Mouse (Mus musculus) forebrain, embryonic 13.5 days (tissue): Measurements from ENCODE around the gene Stat1. TPM values are rescaled to one million over a fixed set of nuclear protein-coding genes. Genes with fewer than 3 reads are reported as not detected.

Experiments used
- ATAC-seq: fragments of 200-750 bp; cut with Nextera tagmentation; 2 replicates; pipeline ENCODE4 v1.8.0; 2017
- H3K27ac ChIP-seq: fragments of 300-500 bp; sonication (generic); 2 replicates; pipeline ENCODE4 v1.5.1; 2015; ENCODE audit warnings: inconsistent platforms, mild to moderate bottlenecking, moderate library complexity
- H3K27me3 ChIP-seq: fragments of 300-500 bp; sonication (generic); 2 replicates; pipeline ENCODE4 v1.6.1; 2015; ENCODE audit warnings: mild to moderate bottlenecking, inconsistent platforms
- H3K36me3 ChIP-seq: fragments of 300-500 bp; sonication (generic); 2 replicates; pipeline ENCODE4 v1.6.1; 2015; ENCODE audit warnings: mild to moderate bottlenecking, inconsistent platforms; ENCODE audit not compliant: poor library complexity, severe bottlenecking
- H3K4me1 ChIP-seq: fragments of 300-500 bp; sonication (generic); 2 replicates; pipeline ENCODE4 v1.6.1; 2015; ENCODE audit warnings: inconsistent platforms
- H3K4me2 ChIP-seq: fragments of 300-500 bp; sonication (generic); 2 replicates; pipeline ENCODE4 v1.6.1; 2015; ENCODE audit warnings: inconsistent platforms, mild to moderate bottlenecking, moderate library complexity
- H3K4me3 ChIP-seq: fragments of 300-500 bp; sonication (generic); 2 replicates; pipeline ENCODE4 v1.5.1; 2015; ENCODE audit warnings: mild to moderate bottlenecking, inconsistent platforms
- H3K9ac ChIP-seq: fragments of 300-500 bp; sonication (generic); 2 replicates; pipeline ENCODE4 v1.6.1; 2015; ENCODE audit warnings: mild to moderate bottlenecking, inconsistent platforms
- H3K9me3 ChIP-seq: fragments of 300-500 bp; sonication (generic); replicated peaks from 2 replicates; pipeline ENCODE4 v1.6.1; 2016; ENCODE audit warnings: inconsistent platforms
- WGBS: fragments of 180-500 bp; shearing (Covaris S2); methylation state at CpG from one replicate; pipeline ENCODE4 v1.1.7; 2015; 5-methylcytosine and 5-hydroxymethylcytosine counted together
- polyA plus RNA-seq: library from polyadenylated mRNA; unstranded; fragments of >200 nt; fragmentation: Nextera tagmentation; extraction: Ambion mirVana; gene quantifications from 2 replicates; pipeline ENCODE4 v1.2.1, GENCODE M21; 2015

The Stat1 gene
- polyA plus RNA-seq, 1 experiment from 2014 or later: 14.0 TPM

DNA sequence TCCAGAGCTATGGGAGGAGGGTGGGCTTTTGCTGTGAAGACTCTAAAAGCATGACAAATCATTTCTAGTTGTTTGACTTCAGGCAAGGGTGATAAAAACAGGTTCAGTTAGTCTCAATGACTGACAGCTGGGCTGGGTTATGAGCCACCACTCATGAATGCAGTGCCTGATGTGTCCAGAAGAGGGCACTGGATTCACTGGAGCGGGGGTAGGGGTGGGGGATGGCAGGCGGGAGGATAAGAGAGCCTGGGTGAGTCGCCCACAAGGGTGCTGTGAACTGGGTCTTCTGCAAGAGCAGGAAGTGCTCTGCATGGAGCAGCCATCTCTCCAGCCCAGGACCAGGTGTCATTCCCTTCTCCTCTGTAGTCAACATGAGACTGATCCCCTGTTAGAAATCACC is 50.8 kb downstream of the Stat1 start:
- Histone ChIP-seq H3K4me2 (no peak overlapping the region), H3K4me1 (no peaks in the 10 kb centered on the region), H3K9ac (no peak overlapping the region), H3K9me3 (no peaks in the 10 kb centered on the region), H3K4me3 (no peak overlapping the region), H3K27me3 (no peaks in the 10 kb centered on the region), H3K36me3 (0 out of 2 replicates have a peak, but pooled peaks cover 3% of the 10 kb centered on the region), H3K27ac (no peak overlapping the region; the same call in 1 of the 2 replicates)
- 8% methylated on average over 3 of the region's 3 CpGs for WGBS
- ATAC-seq: peak; percentile 33; the same call in 1 of the 2 replicates

GRCm38 (mm10) chr1:52170747-52171146 is 51.5 kb downstream of the Stat1 start:
- H3K4me1 ChIP-seq: no peaks in the 10 kb centered on the region
- no peak overlapping the region for H3K9ac ChIP-seq
- H3K27ac ChIP-seq: no peak overlapping the region
- H3K4me3 ChIP-seq: no peak overlapping the region
- H3K36me3 ChIP-seq: 0 out of 2 replicates have a peak, but pooled peaks cover 3% of the 10 kb centered on the region
- ATAC-seq: no peak
- 74% methylated on average over 7 of the region's 7 CpGs for WGBS
- no peaks in the 10 kb centered on the region for H3K9me3 ChIP-seq
- no peak overlapping the region for H3K4me2 ChIP-seq
- H3K27me3 ChIP-seq: no peaks in the 10 kb centered on the region

GRCm38 (mm10) chr1:52171271-52171670 is 52.0 kb downstream of the Stat1 start:
- Histone ChIP-seq H3K27ac (no peak overlapping the region; the same call in 1 of the 2 replicates), H3K27me3 (no peaks in the 10 kb centered on the region), H3K9ac (no peak overlapping the region), H3K4me2 (no peak overlapping the region), H3K4me1 (no peaks in the 10 kb centered on the region), H3K4me3 (no peak overlapping the region), H3K36me3 (no peaks in the 10 kb centered on the region), H3K9me3 (no peaks in the 10 kb centered on the region)
- 77% methylated on average over 8 of the region's 8 CpGs for WGBS
- ATAC-seq: peak; percentile 34; the same call in 1 of the 2 replicates

- Histone ChIP-seq H3K4me2 (no peak overlapping the region), H3K9ac (no peak overlapping the region), H3K27ac (no peak overlapping the region), H3K27me3 (no peaks in the 10 kb centered on the region), H3K4me3 (no peak overlapping the region), H3K36me3 (no peaks in the 10 kb centered on the region), H3K9me3 (no peaks in the 10 kb centered on the region), H3K4me1 (no peaks in the 10 kb centered on the region)
- WGBS: 68% methylated on average over 5 of the region's 5 CpGs
- ATAC-seq: no peak
Measured at GRCm38 (mm10) chr1:52175321-52175720, 56.1 kb downstream of the Stat1 start.

GRCm38 (mm10) chr1:52175983-52176382 is 56.7 kb downstream of the Stat1 start:
- no peaks in the 10 kb centered on the region for H3K4me1 ChIP-seq
- no peak for ATAC-seq
- no peak overlapping the region for H3K27ac ChIP-seq
- no peak overlapping the region for H3K4me3 ChIP-seq
- H3K27me3 ChIP-seq: no peaks in the 10 kb centered on the region
- H3K36me3 ChIP-seq: no peaks in the 10 kb centered on the region
- H3K9ac ChIP-seq: no peak overlapping the region
- no peaks in the 10 kb centered on the region for H3K9me3 ChIP-seq
- WGBS: 71% methylated on average over 3 of the region's 3 CpGs
- no peak overlapping the region for H3K4me2 ChIP-seq

DNA sequence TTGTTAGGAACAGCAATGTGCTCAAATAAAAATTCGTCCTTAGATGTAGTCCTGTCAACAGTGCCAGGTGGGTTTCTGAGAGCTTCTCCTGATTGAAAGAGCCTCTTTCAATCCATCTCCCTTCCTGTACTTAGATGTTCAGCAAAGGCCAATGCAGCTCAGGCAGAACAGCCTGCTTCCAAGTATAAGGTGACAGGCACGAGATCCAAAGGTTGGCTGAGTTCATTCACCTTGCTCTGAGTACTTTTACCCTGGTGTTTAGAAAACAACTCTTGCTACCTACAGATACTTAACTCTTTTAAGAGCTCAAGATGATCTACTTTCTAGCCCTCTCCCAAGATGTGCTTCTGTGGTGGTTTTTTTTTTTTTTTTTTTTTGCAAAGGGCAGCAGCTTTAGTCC is 57.8 kb downstream of the Stat1 start:
- Histone ChIP-seq H3K4me3 (no peak overlapping the region), H3K9ac (no peak overlapping the region), H3K36me3 (no peaks in the 10 kb centered on the region), H3K9me3 (no peaks in the 10 kb centered on the region), H3K4me1 (no peaks in the 10 kb centered on the region), H3K27ac (no peak overlapping the region), H3K27me3 (no peaks in the 10 kb centered on the region), H3K4me2 (no peak overlapping the region)
- no peak for ATAC-seq
- 86% methylated on average over 2 of the region's 2 CpGs for WGBS

DNA sequence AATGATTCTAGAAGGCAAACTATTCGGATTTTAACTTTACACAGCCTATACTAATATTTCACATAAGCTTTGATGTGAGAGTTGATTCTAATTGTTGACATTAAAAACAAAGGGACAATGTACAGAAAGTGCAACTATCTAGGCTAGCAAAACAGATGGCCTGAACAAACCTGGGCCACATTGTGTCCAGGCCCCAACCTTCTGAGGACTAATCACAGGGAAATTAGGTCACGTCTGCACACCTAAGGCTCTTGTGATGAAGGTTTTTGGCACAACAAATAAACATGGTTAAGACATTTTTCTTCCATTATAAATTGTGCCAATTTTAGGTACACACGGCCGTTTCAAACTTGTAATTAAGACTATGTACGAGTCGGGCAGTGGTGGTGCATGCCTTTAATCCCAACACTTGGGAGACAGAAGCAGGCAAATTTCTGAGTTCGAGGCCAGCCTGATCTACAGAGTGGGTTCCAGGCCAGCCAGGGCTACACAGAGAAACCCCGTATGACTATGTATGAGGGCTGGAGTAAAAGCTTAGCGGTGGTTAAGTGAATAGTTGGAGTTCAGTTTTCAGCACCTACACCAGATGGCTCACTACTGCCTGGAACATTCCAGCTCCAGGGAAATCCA is 60.8 kb downstream of the Stat1 start:
- H3K9ac ChIP-seq: no peak overlapping the region
- H3K27me3 ChIP-seq: no peaks in the 10 kb centered on the region
- H3K9me3 ChIP-seq: no peaks in the 10 kb centered on the region

DNA sequence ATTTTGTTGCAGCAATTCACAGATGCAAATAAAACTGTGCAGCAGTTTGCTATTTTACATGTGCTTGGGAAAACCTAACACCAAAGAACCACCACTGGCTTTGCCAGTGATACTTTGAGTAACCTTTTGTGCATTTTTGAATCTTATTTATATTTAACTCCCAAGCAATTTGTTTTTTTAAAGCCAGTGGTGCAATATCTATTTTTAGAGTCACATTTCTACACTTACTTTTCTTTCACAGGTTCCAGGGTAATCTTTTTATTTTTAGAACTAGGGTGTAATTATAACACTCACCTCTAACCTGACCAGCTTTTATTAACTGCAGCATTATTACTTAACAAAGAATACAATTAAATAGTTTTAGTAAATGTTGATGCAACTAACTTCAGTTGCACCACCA is 62.8 kb downstream of the Stat1 start:
- Histone ChIP-seq H3K4me2 (no peak overlapping the region), H3K4me1 (no peaks in the 10 kb centered on the region), H3K9ac (no peak overlapping the region), H3K27ac (no peak overlapping the region), H3K36me3 (no peaks in the 10 kb centered on the region), H3K4me3 (no peak overlapping the region), H3K9me3 (no peaks in the 10 kb centered on the region), H3K27me3 (no peaks in the 10 kb centered on the region)
- ATAC-seq: no peak

More for the DNA sequence above, 60.8 kb downstream of the Stat1 start:
- Histone ChIP-seq H3K36me3 (no peaks in the 10 kb centered on the region), H3K27ac (no peak overlapping the region), H3K4me1 (no peaks in the 10 kb centered on the region), H3K4me2 (no peak overlapping the region), H3K4me3 (no peak overlapping the region)
- ATAC-seq: no peak
- 94% methylated on average over 9 of the region's 9 CpGs for WGBS

GRCm38 (mm10) chr1:52182992-52183391 is 63.8 kb downstream of the Stat1 start:
- H3K4me2 ChIP-seq: no peak overlapping the region
- no peak for ATAC-seq

More at GRCm38 (mm10) chr1:52182992-52183391, 63.8 kb downstream of the Stat1 start:
- Histone ChIP-seq H3K4me1 (no peaks in the 10 kb centered on the region), H3K9ac (no peak overlapping the region), H3K9me3 (no peaks in the 10 kb centered on the region), H3K27me3 (no peaks in the 10 kb centered on the region), H3K4me3 (no peak overlapping the region), H3K27ac (no peak overlapping the region), H3K36me3 (no peaks in the 10 kb centered on the region)
- WGBS: 97% methylated on average over 2 of the region's 2 CpGs

Other genes with a start within 250 kb of the Stat1 start
- 105 and 112 TPM in 2 replicates for gene Myo1b, start 203.4 kb upstream of the Stat1 start, polyA plus RNA-seq
- 2.9 and 4.6 TPM in 2 replicates for gene Stat4, start 132.3 kb upstream of the Stat1 start, polyA plus RNA-seq
- 23.6 and 23.7 TPM in 2 replicates for gene Gls, start 113.8 kb downstream of the Stat1 start, polyA plus RNA-seq